Mouse (Mus musculus) ovary, postnatal 10 days (tissue): ENCODE data around the gene Nr2f2.
A peak's percentile ranks its signal among the peaks of the same experiment; 100 is the strongest.

Source experiments
- DNase-seq: peaks from one replicate; pipeline ENCODE4 v3.0.0; 2022; ENCODE audit warnings: low spot score

Gene Nr2f2

DNA sequence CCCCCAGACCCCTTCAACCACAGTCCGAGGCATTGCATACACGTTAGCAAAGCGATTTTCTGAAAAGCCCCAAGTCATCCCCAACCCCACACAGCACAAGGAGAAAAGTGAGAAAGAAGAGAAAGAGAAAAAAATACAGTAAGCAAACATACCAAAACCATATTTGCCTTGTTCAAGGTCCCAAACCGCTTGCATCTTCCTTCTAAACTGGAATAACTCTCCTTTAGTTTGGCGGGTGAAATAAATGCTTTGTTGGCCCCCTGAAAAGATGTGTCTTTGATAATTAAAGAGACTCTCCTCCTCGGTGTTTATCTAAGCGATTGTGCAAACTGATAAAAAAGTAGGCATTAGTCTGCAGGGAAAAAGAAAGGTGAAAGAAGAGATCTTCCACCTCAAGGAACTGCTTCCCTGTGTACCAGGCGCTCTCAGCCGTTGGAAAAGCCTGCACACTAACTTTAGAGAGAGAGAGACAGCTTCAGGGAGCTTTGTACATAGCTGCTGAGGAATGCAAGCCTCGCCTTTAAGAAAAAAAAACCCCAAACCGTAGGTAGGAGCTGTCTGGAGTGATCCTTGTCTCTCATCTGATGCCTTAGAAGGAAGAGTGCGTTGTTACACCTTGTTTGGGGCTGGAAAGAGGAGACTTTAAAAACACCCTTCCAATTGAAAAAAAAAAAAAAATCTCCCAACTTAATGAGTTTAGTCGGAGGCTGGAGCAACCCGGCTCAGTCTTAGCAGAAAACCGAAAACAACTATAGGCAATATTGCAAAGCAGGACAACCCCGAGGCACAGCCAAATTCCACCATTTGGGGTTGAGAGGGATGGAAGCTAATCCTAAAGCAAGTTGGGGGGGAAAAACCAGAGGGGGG, at the start of gene Nr2f2:
Gene Nr2f2, minus strand, starts transcription at position 795 of the 867 bp plus-strand sequence.
- DNase-seq, result no peak

DNA sequence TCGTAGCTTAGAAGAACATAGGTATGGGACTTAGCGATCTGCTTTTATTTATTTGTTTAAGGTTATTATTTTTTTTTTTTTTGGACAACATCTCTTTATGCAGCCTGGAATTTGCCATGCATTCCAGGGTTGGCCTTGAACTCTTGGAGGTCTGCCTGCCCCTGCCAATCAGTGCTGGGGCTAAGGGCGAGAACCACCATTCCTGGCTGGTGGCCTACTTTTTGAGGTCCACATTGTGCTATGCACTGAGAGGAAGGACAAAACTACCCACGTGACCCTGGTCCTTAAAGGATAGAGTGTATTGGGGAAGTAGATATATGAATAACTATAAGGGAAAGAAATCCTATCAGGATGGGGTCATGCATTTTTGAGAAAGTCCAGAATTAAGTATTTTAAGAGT, 47.9 kb upstream of the Nr2f2 start:
- DNase-seq, result no peak

DNA sequence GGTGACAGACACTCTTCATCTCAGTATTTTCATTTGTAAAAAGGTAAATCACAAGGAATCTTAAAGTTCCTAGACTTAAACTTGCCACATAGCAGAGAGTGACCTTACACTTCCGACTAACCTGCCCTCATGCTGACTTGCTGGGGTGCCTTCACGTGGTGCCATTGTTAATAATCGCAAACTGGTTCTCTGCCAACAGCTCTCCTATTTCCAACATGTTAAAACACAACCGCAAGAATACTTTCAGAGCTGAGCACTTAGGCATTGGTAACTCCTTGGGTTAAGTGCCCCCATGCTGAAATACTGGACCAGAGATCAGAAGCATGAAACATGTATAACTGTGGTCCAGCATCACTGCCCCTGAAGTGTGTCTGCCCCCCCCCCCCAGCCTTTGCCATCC, 47.1 kb upstream of the Nr2f2 start:
- no peak for DNase-seq

DNA sequence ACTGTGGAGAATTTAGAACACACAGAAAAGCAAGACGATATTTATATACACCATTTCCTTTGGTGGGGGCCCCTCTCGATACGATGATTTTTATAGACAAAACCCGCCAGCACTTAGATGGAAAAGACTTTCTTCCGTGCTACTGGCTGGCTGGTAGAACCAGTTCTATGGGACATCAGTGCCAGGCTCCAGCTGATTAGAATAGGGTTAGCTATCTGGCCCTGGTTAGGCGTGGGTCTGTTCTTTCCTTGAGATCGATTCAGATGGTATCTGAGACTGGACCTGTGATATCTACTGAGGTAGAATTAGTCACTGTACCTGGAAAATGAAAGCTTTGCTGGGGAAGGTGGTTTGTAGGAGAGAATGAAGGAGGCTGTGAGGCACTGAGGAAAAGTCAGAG, 46.4 kb upstream of the Nr2f2 start:
- DNase-seq, result no peak

DNA sequence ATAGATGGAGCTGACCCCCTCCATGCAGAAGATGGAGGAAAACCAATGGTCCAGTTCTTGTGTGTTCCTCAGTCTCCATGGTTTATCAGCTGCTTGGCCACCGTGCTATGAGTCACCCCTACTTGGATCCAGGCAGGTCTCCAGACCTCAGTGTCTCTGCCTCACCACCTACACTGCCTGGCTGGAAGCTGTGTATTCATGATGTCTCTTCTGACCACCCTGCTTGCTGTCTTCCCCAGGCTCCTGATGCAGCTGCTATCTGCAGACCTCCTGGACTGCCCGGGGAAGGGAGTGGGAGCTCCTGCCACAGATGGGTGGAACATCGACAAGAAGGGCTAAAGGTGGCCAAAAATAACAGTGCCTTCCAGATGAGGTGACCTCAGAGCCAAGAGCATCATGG, 43.8 kb upstream of the Nr2f2 start:
- DNase-seq, result no peak

DNA sequence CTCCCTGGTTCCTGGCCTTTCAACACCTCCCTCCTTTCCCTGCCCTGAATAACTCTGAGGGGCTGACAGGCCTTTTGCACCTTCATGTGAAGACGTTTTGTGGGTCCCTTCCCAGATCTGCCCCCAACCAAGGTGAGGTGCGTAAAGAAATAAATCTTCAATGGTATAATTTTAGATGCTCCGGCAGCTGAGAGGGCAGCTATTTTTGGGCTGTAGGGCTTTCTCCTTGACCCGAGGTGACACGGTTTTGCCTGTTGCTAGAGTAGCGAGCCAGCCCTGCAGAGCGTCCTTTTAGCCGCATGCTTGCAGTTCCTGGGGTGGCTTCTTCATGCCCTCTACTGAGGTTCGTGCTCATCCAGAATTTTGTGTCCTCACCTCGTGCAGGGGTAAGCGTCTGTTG, 43.4 kb upstream of the Nr2f2 start:
- no peak for DNase-seq

DNA sequence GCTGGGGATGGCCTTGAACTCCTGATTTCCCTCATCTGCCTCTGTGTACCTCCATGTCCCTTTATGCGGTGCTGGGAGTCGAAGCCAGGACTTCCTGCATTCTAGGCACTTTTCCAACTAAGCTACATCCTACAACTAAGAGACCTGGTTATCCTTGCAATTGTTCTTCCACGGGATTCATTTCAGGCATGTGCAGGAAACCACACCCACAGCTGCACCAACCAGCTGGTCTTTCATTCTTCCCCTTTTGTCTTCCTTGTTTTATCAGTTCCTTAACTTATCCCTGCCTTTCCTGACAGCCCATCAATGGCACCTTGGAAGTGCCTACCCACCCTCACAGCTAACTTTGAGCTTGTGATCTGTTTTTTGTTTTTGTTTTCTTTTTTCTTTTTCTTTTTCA, 42.3 kb upstream of the Nr2f2 start:
- no peak for DNase-seq

DNA sequence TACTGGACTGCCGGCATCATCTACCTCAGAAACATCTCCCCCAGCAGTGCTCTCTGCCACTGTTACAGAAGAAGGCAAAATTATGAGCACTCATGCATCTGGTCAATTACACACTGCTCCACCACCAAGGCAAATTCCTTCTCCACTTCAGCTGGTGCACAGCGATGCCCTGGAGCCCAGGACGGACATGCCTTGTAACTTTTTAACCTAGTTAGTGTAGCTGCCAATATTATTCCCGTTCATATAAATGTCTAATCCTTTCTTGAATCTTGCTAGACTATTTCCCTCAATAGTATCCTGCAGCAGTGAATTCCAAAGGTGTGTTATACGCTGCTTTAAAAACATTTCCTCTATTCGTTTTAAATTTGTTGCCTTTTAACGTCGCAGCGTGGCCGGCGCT, 40.6 kb upstream of the Nr2f2 start:
- no peak for DNase-seq

DNA sequence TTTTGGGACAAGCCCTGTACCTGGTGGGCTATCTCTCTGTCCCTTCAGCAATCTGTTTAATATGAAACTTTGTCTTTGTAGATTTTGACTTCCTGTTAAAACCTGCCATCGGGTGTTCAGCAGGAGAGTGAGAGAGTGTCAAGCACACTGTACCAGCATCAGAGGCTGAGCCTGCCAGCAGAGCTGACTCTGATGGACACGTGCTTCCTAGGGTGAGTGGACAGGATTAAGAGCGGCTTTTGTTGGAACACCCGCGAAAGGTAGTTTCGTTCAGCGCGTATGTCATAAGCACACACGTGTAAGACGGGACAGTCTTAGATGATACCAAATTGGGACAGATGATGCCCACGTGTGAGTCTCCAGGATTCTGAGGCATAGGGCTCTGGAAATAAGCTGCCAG, 40.0 kb upstream of the Nr2f2 start:
- no peak for DNase-seq

DNA sequence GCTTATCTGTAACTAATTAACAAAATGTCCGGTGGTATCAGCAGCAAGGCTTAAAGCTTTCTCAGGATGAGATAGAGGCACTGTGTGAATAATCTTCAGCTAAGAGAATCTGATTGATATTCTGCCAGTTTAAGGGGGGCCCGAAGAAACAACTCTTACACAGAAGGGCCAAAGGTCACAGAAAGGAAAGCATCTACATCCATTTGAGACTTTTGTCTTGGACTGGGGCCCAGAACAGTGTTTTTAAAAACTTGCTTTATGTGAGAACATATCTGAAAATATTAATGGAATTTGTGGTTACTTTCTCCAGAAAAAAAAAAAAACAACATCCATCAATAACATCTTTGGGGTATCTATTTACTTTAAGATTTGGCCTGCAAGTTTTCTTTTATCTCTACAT, 38.9 kb upstream of the Nr2f2 start:
- no peak for DNase-seq

DNA sequence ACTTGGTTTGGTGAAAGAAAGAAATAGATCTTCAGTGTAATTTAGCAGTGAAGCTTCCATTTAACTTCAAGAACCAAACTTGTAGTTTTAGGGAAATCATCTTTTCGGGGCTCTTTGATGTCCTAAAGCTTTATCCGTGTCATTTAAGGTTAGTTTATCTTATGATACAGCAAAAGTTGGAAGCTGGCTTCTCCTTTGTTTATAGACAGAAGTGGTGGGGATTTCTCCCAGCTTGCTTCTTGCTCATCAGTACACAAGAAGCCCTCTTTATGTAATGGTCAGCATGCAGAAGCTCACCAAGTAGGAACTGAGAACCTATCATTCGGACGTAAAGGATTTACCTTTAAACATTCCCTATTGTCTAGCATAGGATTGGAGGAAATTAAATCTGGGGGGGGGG, 16.3 kb upstream of the Nr2f2 start:
- DNase-seq, result no peak

DNA sequence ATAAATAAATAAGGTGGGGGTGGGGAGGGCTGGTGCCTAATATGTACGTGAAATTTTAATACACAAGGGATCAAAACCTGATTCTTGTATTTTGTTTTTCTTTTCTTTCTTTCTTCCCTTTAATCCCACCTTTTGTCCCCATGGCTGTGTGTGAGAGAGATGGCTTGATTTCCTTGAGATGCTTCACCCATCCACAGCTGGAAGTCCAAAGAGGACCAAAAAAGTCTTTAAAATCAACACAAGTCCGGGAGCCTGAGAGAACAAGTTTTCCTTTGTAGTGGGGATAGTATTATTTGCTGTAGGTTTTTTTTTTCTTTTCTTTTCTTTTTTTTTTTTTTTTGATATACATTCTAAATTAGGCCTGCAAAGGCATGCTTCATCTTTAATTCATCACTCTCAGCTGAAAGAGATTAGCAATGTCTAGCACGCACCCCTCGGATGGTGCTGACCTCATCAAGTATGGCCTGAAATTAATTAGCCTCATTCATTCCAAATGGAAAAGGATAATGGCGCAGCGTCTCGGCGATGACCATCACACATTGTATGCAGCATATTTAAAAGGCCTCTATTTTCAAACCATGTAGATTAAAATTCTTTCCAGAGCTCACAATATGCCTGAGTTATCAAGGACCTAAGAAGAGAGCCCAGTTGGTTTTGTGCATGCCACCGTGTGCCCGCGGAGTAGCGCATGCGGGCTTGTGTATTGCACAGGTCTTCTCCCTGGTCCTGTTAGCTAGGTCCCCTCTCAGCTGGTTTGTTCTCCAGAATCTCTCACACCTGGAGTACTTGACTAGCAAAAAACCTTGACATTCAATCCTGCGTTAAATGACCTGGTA, 15.1 kb upstream of the Nr2f2 start:
- DNase-seq, result no peak

DNA sequence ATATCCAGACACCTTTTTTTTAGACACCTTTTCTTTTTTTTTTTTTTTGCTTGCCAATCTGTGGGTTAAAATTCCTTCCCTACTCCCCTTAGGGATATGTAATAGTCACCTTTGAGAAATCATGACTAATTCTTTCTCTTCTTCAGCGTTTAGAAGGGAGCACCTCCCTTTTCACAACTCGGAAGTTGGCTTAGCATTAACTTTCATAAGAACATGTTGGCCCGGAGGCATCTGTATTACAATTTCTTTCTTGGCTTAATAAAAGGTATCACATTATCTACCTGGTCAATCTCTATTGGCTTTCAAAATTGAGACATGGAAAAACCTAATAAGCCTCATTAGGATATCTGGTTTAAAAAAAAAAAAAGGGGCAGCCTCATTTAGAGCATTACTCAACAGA, 14.4 kb upstream of the Nr2f2 start:
- no peak for DNase-seq

DNA sequence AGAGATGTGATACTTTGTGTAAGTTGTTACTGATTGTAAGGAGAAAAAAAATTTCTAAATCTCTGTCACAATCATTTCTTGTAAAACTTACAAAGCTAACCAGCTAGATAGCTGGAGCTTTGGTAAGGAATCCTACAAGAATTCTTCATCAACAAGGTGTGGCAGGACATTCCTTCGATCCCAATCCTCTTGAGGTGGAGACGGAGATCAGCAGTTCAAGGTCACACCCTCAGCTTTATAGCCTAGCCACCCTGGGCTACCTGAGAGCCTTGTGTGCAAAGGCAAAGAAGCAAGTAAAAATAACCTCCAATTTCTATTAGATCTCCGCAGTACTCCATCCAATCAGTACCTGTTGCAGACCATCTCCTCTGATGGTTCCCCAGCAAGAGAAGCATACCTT, 13.7 kb upstream of the Nr2f2 start:
- no peak for DNase-seq

DNA sequence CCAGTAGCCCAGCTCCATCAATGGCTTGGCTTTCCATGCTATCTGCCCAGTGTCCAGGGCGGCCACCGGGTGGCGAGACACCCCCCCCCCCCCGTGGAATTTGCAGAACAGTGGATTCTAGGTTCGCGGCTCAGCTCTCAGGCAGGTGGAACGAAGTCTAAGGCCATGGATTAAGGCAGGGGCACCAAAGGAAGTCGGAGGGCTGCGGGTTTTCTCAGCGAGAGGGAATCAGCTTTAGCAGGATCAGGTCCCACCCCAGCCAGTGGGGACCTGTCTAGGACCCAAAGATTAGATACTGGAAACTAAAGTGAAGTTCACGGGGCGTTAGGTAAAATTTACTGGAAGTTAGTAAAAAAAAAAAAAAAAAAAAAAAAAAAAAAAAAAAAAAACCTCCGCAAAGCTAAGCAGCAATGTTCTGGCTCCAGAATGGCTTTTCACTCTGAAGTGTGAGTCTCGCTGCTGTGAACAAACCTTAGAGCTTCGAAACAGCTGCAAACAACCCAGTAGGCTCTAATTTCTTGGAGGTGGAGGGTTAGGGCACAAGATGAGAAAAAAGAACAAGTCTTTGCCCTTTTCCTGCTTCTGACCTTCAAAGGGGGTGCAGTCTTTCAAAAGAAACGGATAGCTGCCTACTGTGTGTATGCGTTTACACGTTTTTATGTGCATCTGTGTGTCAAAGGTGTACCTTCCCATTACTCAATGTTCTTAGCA, 4.2 kb upstream of the Nr2f2 start:
- no peak for DNase-seq

DNA sequence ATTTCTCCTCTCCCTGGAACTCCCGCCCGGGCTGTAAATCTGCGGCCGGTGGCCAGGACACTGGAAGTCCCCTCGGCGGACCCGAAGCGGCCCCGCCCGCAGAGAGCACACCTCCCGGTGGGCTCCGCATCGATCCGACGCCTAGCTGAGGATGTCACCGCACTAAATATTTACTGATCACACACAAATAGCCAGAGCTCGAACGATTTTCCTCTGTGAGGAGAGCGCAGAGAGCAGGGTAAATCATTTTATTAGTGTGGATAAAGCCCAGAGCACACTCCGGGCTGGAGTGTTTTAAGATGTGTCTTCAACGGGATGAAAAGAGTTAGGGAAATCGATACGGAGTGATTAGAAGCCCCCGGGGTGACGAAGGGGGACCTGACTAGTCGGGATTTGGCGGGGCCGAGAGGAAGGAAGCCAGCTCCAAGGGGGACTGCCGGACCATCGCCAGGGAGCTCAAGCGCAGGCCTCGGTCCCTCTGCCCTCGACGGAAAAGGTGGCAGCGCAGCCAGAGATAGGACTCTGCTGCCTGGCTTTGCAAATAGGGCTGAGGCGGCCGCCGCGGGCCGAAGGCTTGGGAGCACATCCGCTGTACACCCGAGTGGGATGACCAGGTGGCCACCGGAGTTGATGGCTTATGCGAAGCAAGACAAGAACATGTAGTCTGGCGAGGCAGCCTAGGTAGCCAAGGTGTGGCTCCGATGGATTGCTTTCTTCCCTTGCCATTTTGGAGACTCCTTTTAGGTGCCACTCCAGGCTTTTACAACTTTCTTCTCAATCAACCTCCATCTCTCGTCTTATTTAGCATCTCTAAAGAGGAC, 3.4 kb upstream of the Nr2f2 start:
- peak; percentile 44 for DNase-seq

DNA sequence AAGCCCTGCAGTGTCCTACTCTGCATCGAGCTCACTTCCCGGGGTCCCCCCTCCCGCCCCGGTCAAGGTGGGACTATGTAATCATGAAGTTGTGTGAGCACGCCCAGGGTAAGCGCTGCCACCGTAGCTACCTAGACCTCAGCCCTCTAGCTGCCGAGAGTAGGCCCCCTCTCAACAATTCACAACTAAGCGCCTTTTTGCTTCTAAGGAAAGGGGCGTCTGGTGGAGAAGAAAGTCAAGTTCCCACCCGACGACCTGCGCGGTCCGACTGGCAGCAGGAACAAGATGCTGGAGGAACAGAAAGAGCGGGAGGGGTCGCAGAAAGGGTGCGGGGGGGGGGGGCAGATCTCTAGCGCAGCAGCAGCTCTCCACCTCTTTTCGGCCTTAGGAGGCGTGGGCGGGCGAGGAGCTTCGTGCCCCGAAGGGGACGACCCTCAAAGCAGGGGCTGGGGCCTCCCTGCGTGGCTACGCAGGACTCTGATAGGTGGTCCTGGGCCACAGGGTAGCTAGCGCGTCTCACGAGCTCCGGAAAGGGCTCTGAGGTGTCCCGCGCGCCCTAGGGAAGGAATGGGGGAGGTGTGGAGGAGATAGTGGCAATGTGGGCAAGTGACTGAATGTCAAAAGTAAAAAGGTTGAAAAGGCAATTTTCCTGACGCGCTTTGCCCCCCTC, 2.7 kb upstream of the Nr2f2 start:
- DNase-seq, result peak; percentile 43

DNA sequence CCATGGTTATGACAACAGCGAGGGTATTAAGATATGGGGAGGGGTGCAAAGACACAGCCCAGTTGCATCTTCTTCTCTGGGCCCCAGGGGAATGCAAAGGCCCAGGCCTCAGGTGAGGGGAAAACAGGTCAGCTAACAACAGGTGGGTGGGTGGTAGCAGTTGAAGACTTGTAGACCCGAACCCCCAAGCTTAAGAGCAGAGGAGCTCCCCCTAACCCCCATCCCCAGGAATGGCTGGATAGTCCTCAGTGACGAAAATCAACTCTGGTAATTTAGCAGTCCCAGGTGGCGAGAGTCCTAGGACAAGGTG, 2.2 kb upstream of the Nr2f2 start:
- DNase-seq, result no peak

DNA sequence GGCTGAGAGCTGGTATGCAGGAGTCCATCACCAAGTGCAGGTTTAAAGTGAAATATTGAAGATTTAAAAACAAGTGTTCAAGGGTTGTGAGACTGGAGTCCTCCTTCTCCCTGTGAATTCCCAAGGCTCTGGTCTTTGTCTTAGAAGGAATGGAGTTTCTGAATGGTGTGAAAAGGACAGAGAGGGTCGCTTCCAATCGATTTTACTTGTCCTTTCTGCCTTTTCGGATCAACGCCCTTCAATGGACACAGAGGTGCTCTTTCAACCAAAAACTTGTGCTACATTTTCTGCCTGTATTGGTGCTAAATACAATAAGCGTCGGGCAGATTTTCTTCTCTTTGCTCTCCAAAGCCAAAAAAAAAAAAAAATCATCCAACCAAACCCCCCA, 1.7 kb upstream of the Nr2f2 start:
- no peak for DNase-seq

DNA sequence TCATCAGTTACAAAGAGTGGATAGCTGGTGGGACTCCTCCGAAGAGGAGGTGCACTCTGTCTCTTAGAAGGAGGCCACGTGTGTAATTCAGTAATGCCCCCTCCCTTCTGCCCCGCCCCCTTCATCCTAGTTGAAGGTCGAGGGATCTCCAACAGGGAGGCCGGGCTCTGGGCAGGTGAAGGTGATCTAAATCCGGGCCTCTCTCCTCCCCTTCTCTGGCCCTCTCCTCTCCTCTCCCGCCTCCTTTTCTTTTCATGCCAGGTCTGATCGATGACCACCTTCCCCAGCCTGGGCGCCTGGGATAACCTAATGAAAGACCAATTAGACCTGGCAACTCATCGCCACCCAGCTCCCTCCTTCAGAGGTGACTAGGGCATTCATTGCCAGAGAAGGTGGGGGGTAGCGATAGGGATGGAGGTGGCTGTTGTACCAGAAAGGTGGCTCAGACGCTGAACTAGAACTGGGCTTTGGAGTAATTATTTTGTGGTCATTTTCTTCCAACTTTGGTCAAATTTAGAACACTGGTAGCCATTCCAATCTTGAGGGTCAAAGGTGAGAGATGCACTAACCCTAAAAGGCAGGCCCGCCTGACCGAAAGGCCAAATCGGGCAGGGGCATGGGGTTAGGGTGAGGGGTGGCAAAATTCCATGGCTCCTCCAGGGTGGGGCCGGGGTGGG, 1.2 kb upstream of the Nr2f2 start:
- DNase-seq, result peak; percentile 19

DNA sequence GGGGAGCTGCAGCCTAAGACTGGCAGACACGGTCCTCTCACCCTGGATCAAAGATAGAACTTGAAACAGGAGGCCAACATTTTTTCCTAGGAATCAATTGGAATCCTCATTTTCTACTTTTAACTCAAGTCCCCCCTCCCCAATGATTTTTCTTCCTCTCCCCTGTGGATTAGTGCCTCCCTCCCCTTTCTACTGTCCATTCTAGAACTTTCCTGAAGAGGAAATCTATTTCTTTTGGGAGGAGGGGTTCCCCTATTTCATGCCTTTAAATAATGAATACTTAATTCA, 217 bp upstream of the Nr2f2 start:
- DNase-seq, result no peak
